Mouse (Mus musculus) hindbrain, embryonic 11.5 days (tissue): Measurements from ENCODE around the gene Slc5a4b. TPM values are rescaled to one million over a fixed set of nuclear protein-coding genes. Genes with fewer than 3 reads are reported as not detected.

ENCODE experiments used
- ATAC-seq: fragments of 200-750 bp; cut with Nextera tagmentation; 2 replicates; pipeline ENCODE4 v1.8.0; 2017; ENCODE audit warnings: mild to moderate bottlenecking, moderate TSS enrichment, moderate library complexity; ENCODE audit not compliant: low FRiP score
- DNase-seq: peaks from one replicate; pipeline ENCODE4 v3.0.0-alpha.2; 2015; ENCODE audit warnings: low spot score
- H3K27ac ChIP-seq: fragments of 300-500 bp; sonication (generic); 2 replicates; pipeline ENCODE4 v1.5.1; 2014; ENCODE audit warnings: mild to moderate bottlenecking, low read depth, low read length
- H3K27me3 ChIP-seq: fragments of 300-500 bp; sonication (generic); 2 replicates; pipeline ENCODE4 v1.6.1; 2014; ENCODE audit warnings: mild to moderate bottlenecking, low read length, moderate library complexity, mixed read lengths; ENCODE audit not compliant: control insufficient read depth, insufficient read depth
- H3K36me3 ChIP-seq: fragments of 300-500 bp; sonication (generic); 2 replicates; pipeline ENCODE4 v1.6.1; 2014; ENCODE audit warnings: mild to moderate bottlenecking, low read length, moderate library complexity, mixed read lengths; ENCODE audit not compliant: control insufficient read depth, insufficient read depth
- H3K4me1 ChIP-seq: fragments of 300-500 bp; sonication (generic); replicated peaks from 2 replicates; pipeline ENCODE4 v1.6.1; 2014; ENCODE audit warnings: low read length, mixed read lengths; ENCODE audit not compliant: control insufficient read depth, insufficient read depth
- H3K4me2 ChIP-seq: fragments of 300-500 bp; sonication (generic); replicated peaks from 2 replicates; pipeline ENCODE4 v1.6.1; 2014; ENCODE audit warnings: mild to moderate bottlenecking, low read depth, low read length
- H3K4me3 ChIP-seq: fragments of 300-500 bp; sonication (generic); 2 replicates; pipeline ENCODE4 v1.5.1; 2014; ENCODE audit warnings: low read depth, low read length
- H3K9ac ChIP-seq: fragments of 300-500 bp; sonication (generic); 2 replicates; pipeline ENCODE4 v1.6.1; 2014; ENCODE audit warnings: low read depth, low read length
- H3K9me3 ChIP-seq: fragments of 300-500 bp; sonication (generic); 2 replicates; pipeline ENCODE4 v1.6.1; 2016; ENCODE audit warnings: low read length; ENCODE audit not compliant: control insufficient read depth
- WGBS: fragments of 180-500 bp; shearing (Covaris S2); extraction: QIAGEN DNeasy Blood & Tissue Kit; methylation state at CpG from one replicate; pipeline ENCODE4 v1.1.7; 2014; 5-methylcytosine and 5-hydroxymethylcytosine counted together
- polyA plus RNA-seq: library from polyadenylated mRNA; unstranded; fragments of >200 nt; fragmentation: Nextera tagmentation; extraction: Ambion mirVana; gene quantifications from 2 replicates; pipeline ENCODE4 v1.2.1, GENCODE M21; 2014

The Slc5a4b gene
- polyA plus RNA-seq, 1 experiment from 2014 or later, result not detected

DNA sequence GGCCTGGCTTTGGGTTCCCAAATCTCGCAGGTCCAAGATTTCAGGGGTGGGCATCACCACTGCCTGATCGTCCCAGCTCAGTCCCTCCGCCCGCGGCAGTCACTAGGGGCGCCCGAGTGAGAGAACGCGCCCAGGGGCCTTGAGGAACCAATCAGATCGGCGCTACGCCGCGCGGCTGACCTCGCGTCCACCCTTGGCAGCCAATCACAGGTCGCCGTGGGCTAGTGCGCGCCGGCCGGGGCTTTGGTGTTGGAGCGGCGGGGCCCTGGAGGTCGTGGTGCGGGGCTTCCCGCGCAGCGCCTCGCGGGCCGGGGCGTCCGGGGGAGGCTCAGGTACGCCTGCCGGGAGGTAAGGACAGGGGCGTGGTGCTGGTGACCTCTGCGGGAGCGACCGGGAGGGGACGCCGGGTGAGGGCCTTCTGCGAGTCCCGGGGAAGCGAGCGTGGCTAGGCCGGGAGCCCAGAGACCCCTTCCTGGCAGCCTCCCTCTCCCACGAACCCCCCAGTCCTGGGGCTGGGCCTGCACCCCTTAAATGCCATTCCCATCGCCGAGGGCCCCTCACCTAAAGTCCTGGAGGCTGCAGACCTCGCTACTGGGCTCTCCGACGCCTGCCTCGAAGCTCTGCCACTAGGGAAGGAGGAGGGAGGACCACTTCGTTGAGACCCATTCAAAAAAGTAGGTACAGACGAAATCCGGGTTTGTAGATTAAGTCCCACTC is 78.2 kb downstream of the Slc5a4b start, which contains the start of gene Zfp280b:
Gene Zfp280b, plus strand, starts transcription at position 249 of the 717 bp plus-strand sequence.
- peak within 1 kb of the TSS; percentile 98 for H3K9ac ChIP-seq
- peak; percentile 97 for DNase-seq
- H3K27me3 ChIP-seq, result no peaks in the 10 kb centered on the region
- peak within 1 kb of the TSS; percentile 54; the same call in 1 of the 2 replicates for H3K27ac ChIP-seq
- H3K4me3 ChIP-seq, result peak within 1 kb of the TSS; percentile 91
- WGBS, result under 1% methylated on average over 57 of the region's 58 CpGs
- H3K9me3 ChIP-seq, result no peaks in the 10 kb centered on the region
- H3K36me3 ChIP-seq, result no peaks in the 10 kb centered on the region
- peak within 1 kb of the TSS; percentile 89 for H3K4me2 ChIP-seq
- H3K4me1 ChIP-seq, result no peaks in the 10 kb centered on the region
- peak; percentile 99 for ATAC-seq

DNA sequence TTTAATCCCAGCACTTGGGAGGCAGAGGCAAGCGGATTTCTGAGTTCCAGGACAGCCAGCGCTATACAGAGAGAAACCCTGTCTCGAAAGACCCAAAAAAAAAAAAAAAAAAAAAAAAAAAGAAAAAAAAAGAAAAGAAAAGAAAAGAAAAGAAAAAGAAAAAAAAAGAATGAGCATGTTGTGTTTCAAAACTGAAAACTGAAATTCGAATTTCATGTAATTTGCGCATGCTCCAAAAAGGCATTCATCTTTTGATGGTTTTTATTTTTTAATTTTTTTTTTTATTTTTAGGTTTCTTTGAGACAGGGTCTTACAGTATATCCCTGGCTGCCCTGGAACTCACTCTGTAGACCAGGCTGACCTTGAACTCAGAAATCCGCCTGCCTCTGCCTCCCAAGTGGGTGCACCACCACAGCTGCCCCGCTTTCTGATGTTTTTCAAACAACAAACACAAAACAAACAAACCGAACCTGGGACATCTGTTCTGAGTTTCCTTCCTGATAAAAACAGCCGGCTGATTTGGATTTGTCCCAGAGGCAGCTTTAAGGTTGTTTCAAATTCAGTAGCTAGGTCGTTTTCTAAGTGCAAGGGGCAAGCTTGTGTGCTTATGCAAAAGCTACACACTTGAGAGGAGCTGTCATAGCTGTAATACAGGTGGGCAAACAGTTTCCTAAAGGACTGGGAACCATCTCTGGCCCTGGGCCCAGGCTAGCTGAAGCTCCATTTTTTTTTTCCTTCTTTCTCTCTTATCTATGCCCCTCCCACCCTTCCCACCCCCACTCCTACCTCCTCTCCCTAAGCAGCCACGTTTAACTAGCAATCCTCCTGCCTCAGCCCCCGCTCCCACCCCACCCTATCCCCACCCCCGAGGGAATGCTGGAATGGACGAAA is 79.0 kb downstream of the Slc5a4b start:
- DNase-seq (no peak), ATAC-seq (no peak; the same call in 1 of the 2 replicates)
- Histone ChIP-seq H3K9me3 (no peaks in the 10 kb centered on the region), H3K36me3 (no peaks in the 10 kb centered on the region), H3K27ac (0 out of 2 replicates have a peak overlapping the region, but pooled peaks have one; percentile 6), H3K4me3 (peak overlapping the region; percentile 91), H3K4me2 (peak overlapping the region; percentile 89), H3K9ac (peak overlapping the region; percentile 98), H3K27me3 (no peaks in the 10 kb centered on the region), H3K4me1 (no peaks in the 10 kb centered on the region)
- 59% methylated on average over 14 of the region's 14 CpGs for WGBS

DNA sequence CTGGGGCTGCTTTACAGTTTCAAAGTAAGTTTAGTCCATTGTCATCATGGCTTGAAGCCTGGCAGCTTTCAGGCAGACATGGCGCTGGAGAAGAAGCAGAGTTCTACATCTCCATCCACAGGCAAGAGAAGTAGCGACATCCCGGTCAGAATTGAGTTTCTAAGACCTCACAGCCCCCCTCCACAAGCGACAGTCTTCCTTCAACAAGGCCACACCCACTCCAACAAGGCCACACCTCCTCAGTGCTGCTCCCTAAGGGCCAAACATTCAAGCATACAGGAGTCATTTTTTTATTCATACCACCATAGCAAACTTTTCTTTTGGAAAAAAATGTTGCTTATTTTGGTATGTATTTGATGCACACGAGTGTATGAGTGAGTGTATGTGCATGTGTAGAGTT is 80.3 kb downstream of the Slc5a4b start:
- Histone ChIP-seq H3K4me3 (no peak overlapping the region), H3K9ac (no peak overlapping the region), H3K27ac (no peak overlapping the region), H3K36me3 (no peaks in the 10 kb centered on the region), H3K9me3 (no peaks in the 10 kb centered on the region), H3K4me2 (no peak overlapping the region), H3K27me3 (no peaks in the 10 kb centered on the region), H3K4me1 (no peaks in the 10 kb centered on the region)
- ATAC-seq (no peak), DNase-seq (no peak)
- WGBS, result 61% methylated on average over 5 of the region's 5 CpGs

DNA sequence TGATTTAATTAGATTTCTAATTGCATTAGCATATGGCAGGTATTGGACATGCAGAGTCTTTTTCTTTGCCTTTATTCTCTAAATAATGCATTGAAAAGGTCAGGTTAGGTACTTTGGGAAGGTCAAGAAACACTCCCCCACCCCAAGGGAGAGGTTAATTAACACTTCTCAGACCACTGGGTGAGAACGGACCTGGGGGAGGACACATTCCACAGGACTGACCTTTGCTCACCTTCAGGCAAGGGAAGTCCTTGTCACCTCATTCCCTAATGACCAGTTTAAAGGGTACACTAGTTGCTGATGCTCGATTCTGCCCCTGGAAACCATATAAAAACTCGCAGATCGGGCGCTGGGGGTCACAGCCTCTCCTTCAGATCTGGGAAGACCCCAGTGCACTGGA is 81.5 kb downstream of the Slc5a4b start:
- no peak overlapping the region for H3K9ac ChIP-seq
- H3K4me1 ChIP-seq, result no peaks in the 10 kb centered on the region
- 64% methylated on average over 5 of the region's 5 CpGs for WGBS
- no peaks in the 10 kb centered on the region for H3K27me3 ChIP-seq
- H3K27ac ChIP-seq, result no peak overlapping the region
- no peak for ATAC-seq
- H3K9me3 ChIP-seq, result no peaks in the 10 kb centered on the region
- H3K4me2 ChIP-seq, result no peak overlapping the region
- DNase-seq, result no peak
- no peak overlapping the region for H3K4me3 ChIP-seq
- no peaks in the 10 kb centered on the region for H3K36me3 ChIP-seq

DNA sequence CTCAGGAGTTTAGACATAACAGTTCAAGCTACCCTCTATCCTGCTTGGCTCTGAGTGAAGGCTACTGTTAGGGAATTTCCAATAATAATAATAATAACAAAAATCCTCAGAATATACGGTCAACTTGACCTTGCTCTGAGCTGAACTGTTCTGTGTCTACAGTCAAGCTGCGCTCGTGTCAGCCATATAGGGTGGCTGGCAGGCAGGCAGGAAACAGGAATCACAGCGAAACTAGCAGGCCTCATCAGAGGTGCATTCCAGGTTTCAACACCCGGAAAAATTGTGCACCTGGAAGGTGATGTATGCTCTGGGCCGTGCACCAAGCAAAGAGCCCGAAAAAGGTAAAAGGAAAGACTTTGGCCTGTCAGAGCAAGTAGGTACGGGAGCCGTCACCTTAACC is 82.4 kb downstream of the Slc5a4b start:
- ATAC-seq, result no peak
- Histone ChIP-seq H3K9me3 (no peaks in the 10 kb centered on the region), H3K4me2 (no peak overlapping the region), H3K27me3 (no peaks in the 10 kb centered on the region), H3K9ac (no peak overlapping the region), H3K4me3 (no peak overlapping the region), H3K27ac (no peak overlapping the region), H3K36me3 (no peaks in the 10 kb centered on the region), H3K4me1 (no peaks in the 10 kb centered on the region)
- DNase-seq, result no peak
- 79% methylated on average over 9 of the region's 9 CpGs for WGBS

DNA sequence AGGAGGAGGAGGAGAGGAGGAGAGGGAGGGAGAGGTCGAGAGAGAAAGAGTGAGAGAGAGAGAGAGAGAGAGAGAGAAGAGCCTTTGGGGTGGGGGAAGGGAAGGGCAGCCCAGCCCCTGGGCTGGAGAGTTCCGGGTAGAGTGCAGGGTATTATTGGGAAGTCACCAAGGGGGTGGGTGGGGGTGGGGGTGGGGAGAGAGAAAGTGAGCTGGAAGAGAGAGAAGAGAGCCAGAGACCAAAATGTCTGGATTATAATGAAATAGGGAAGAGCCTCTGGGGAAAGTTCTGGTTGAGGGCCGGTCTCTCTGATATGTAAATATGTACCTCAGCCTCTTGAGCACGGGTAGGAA is 82.8 kb downstream of the Slc5a4b start:
- 35% methylated on average over 3 of the region's 4 CpGs for WGBS
- H3K27ac ChIP-seq, result no peak overlapping the region
- DNase-seq (no peak), ATAC-seq (no peak)
- no peak overlapping the region for H3K4me2 ChIP-seq
- no peaks in the 10 kb centered on the region for H3K27me3 ChIP-seq
- no peaks in the 10 kb centered on the region for H3K36me3 ChIP-seq
- H3K4me3 ChIP-seq, result no peak overlapping the region
- H3K4me1 ChIP-seq, result no peaks in the 10 kb centered on the region
- H3K9ac ChIP-seq, result no peak overlapping the region
- no peaks in the 10 kb centered on the region for H3K9me3 ChIP-seq

DNA sequence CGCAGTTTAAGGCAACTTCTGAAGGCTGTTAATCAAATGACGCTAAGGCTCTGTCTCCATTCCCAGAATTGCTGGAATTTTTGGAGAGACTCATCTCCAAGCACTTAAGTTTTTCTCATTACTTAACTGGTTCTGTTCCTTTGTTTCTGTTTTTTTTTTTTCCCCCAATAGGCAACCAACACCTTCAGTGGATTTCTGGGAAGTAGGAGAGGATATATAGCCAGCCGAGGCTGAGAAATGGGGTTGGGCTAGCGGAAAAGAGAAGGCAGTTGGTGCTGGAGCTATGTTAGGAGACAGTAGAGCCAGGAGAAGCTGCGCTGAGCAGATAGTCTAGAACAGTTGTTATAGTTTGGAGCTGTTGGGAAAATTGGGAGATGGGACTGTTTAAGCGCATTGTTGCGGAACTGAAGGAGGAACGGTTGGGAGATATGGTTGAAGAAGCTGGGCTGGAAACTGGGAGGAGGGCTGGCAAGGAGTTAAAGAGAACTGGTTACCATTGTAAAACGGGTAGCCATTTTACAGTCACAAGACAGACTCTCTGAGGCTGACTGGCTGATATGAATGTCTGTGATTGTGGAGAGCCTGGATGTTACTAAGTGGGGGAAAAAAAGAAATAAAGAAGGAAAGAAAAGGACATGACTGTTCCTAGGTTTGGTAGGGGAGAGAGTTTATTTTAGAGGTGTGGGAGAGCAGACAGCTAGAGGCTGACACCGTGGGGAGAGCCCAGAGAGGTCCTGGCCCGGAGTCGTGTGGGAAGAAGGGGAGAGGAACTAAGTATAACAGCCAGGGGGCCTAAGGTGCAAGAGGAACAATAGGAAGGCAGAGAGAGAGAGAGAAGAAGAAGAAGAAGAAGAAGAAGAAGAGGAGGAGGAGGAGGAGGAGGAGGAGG is 83.4 kb downstream of the Slc5a4b start:
- Histone ChIP-seq H3K36me3 (no peaks in the 10 kb centered on the region), H3K4me1 (no peaks in the 10 kb centered on the region), H3K9me3 (no peaks in the 10 kb centered on the region), H3K27ac (no peak overlapping the region), H3K4me3 (no peak overlapping the region), H3K4me2 (no peak overlapping the region), H3K9ac (no peak overlapping the region), H3K27me3 (no peaks in the 10 kb centered on the region)
- ATAC-seq (no peak), DNase-seq (no peak)
- WGBS, result 68% methylated on average over 12 of the region's 12 CpGs

DNA sequence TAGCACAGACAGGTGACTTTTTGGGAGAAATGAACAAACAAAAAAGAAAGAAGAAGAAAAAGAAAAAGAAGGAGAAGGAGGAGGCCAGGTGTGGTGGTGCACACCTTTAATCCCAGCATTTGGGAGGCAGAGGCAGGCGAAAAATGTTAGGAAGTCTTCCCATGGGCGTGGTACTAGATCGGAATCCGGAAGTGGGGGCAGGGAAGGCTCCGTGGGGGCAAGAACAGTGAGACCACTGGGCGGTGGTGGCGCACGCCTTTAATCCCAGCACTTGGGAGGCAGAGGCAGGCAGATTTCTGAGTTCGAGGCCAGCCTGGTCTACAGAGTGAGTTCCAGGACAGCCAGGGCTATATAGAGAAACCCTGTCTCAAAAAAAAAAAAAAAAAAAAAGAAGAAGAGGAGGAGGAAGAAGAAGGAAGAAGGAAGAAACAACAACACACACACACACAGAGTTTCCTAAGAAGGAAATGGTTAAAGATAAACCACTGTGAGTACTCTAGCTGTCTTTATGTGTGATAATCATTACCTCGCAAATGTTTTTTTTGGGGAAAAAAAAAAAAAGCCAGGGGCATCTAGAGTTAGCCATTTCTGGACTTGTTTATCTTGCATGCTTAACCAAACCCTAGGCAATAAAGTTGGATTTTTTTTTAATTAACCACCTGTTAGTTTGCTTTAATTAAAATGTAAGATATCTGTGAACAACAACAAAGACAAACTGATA is 85.1 kb downstream of the Slc5a4b start:
- Histone ChIP-seq H3K9ac (no peak overlapping the region), H3K9me3 (no peaks in the 10 kb centered on the region), H3K27ac (no peak overlapping the region), H3K36me3 (no peaks in the 10 kb centered on the region), H3K4me1 (no peaks in the 10 kb centered on the region), H3K27me3 (no peaks in the 10 kb centered on the region), H3K4me3 (no peak overlapping the region), H3K4me2 (no peak overlapping the region)
- no peak for DNase-seq
- WGBS, result 95% methylated on average over 9 of the region's 10 CpGs
- ATAC-seq, result no peak
